Mouse (Mus musculus) erythroblast, embryonic 14.5 days (primary cell): ENCODE measurements around the gene Ago1.

Experiments used
- GATA1 ChIP-seq: IDR thresholded peaks from 2 replicates; pipeline ENCODE4 v1.6.1; 2012; ENCODE audit warnings: low read length, inconsistent platforms, mixed read lengths
- TAL1 ChIP-seq: IDR thresholded peaks from 3 replicates; pipeline ENCODE4 v1.6.1; 2012; ENCODE audit warnings: low read length, inconsistent platforms, mixed read lengths

GRCm38 (mm10) chr4:126454547-126455254, 13.7 kb downstream of the Ago1 start:
- no peak for TF ChIP-seq GATA1
- no peak for TF ChIP-seq TAL1
